Mouse (Mus musculus) liver, adult 2 months (tissue): ENCODE data around the gene Cebpb.

Experiments used
- CTCF ChIP-seq: fragments of 200-500 bp; IDR thresholded peaks from 2 replicates; pipeline ENCODE4 v1.5.1; 2011; ENCODE audit warnings: low read depth, low read length, control low read depth
- POLR2A ChIP-seq: fragments of 200-500 bp; IDR thresholded peaks from 2 replicates; pipeline ENCODE4 v1.6.1; 2011; ENCODE audit warnings: low read length, control low read depth; ENCODE audit not compliant: insufficient read depth; ENCODE audit errors: extremely low read depth

DNA sequence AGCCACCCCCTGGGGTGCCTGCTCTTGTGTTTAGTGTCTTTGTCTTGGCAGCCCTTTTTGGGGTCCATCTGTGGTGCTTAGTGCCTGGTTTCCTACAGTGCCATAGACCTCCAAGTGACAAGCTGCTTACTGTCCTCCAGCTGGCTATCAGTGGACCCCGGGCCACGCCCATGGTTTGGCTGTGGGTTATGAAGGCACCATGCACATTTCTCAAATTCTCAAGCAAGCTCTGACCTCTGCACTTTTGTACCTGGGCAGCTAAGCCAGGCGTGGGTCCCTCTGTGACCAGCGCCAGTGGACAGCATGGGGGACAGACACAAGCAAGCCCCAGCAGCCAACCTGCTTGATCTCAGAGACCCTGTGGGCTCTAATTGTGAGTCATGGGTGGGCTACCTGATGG, 15.7 kb downstream of the Cebpb start:
- TF ChIP-seq CTCF (no peak), POLR2A (no peak)
